Mouse (Mus musculus): ENCODE data around the gene Sigmar1. TPM values are rescaled to one million over a fixed set of nuclear protein-coding genes. Genes with fewer than 3 reads are reported as not detected.

Gene Sigmar1
- 50.7 TPM for polyA plus RNA-seq (2015; fragmentation: Illumina TruSeq; extraction: RNeasy Lipid Tissue Mini Kit (QIAGEN cat#74804); ENCODE audit: low read depth, low replicate concordance)

DNA sequence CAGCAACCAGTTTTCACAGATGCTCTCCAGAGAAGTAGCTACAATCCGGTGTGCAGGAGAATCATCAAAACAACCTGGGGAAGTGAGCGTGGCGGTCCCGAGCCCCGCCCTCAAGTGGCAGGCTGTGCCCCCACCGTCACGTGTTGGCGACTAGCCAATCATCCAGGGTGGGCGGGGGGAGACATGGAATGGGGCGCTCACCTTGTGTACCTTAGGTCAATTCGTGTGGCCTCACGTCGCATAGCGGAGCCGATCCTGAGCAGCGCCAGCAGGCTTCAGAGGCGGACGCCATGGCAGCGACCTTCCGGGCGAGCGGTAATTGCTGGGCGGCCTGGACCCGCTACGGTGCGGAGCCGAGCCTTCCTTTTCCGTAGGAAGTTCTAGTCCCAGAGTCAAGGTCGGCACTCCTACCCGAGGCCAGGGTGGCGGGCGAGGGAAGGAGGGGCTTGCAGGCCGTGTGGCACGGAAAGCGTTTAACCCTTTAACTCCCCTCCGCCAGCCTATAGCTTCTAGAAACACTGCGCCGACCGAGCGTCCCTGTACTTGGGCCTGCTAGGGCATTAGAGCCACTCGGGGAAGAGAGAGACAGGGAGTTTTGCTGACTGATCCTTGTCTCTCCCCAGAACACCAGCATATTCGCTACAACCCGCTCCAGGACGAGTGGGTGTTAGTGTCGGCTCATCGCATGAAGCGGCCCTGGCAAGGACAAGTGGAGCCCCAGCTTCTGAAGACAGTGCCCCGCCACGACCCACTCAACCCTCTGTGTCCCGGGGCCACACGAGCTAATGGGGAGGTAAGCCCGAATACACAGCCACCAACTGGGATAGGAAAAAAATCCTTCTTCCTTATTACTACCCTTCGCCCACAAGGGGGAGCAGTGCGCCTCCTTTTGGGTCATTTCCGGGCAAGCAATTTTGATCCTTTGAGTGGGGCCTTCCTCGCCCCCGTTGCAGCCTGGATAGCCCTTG lies at the start of gene Sigmar1:
Gene Sigmar1 (minus strand): TSS at position 820 of the 968 bp plus-strand sequence.

DNA sequence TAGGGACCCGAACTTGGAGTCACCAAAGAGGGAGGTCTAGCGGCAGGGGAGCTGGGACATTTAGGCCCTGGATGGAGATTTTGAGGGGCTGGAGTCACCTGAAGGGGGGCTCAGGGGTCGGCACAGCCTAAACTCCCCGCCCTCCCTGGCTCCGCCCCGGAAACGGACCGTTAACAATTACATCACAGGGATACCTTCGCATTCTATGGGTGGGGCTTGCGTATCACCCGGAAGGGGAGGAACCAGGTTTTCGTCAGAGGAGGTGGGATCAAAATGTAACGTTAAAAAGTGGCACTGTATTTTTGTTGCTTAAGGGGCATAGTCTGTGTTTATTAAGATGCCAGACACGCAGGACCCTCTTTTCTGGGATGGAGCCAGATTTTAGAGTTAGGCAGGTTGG lies 18.0 kb upstream of the Sigmar1 start, which contains the start of gene Ccl27a:
Gene Ccl27a (minus strand): TSS at position 246 of the 400 bp plus-strand sequence.

DNA sequence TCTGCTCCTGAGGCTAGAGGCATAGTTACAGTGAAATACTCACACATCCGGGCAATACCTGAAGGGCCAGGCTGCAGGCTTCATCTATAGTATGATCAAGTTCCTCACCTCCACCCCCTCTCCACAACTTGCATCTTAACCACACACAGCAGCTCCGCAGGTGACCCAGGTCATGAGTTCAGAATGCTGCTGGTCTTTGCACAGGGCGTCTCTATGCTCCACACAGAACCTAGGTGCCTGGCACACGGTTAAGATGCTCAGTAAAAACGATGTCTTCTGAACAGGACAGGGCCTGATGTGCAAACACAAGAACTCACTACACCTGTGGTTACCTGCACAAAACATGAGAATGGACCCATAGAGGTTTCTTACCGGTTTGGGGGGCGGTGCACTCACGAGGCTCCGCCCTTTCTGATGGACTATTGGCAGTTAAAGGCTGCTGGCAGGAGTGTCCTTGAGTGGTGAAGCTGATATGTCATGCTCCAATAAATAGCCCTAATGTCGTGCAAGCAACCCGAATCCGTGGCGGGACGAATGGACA lies 1.1 kb downstream of the Sigmar1 start, which contains the start of gene Galt:
Gene Galt (plus strand): TSS at position 432 of the 541 bp plus-strand sequence.

DNA sequence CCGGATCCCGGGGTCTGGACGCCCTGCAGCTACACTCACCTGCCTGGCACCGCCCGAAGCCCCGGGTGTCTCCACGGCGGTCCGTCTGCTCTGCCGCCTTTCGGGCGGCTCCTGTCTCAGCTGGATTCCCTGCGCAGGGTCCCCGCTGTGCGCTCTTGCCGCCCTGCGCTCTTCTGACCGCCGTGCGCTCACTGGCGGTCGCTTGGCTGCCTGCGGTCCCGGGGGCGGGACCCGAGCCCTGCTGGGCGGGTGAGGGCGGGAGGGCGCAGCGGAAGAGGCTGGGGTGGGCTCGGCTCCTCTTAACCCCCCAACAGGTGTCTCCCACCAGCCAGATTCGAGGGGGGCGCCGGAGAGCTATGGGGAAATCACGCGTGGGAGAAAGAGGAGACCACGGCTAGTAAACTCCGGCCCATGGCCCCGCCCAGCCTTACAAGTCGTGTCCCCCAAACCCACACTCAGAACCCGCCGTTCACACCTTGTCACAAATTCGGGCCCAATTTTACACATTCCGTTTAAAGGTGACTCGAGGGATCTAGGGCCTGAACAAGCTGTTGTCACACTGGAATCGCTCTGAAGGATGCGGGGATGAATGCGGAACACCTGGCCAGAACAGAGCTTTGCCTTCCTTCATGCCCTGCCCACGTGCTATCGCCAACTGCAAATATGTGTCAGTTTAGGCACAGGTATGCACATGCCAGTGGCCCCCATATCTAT lies 24.7 kb downstream of the Sigmar1 start, which contains the start of gene Arid3c:
Gene Arid3c (minus strand): TSS at position 91 of the 714 bp plus-strand sequence.

DNA sequence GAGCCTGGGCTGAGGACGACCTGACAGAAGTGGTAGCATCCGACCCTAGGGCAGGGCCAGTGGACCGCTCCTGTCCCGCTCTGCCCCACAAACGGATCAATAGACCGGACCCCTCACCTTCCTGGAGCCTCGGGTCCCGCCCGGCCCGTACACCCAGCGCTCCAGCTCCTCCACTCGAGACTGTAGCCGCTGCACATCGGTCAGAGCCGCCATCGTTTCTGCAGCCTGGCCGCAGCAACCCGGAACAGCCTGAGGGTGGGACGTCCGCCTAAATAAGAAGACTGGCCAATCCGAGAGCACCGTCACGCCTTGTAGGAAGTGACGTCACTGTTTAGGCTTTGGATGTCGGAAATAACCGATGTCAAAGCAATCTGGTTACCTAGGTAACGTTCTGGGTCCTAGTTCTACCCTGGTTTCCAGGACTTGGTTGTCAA lies 33.0 kb downstream of the Sigmar1 start, which contains the start of gene Dctn3:
Gene Dctn3 (minus strand): TSS at position 253 of the 434 bp plus-strand sequence.

DNA sequence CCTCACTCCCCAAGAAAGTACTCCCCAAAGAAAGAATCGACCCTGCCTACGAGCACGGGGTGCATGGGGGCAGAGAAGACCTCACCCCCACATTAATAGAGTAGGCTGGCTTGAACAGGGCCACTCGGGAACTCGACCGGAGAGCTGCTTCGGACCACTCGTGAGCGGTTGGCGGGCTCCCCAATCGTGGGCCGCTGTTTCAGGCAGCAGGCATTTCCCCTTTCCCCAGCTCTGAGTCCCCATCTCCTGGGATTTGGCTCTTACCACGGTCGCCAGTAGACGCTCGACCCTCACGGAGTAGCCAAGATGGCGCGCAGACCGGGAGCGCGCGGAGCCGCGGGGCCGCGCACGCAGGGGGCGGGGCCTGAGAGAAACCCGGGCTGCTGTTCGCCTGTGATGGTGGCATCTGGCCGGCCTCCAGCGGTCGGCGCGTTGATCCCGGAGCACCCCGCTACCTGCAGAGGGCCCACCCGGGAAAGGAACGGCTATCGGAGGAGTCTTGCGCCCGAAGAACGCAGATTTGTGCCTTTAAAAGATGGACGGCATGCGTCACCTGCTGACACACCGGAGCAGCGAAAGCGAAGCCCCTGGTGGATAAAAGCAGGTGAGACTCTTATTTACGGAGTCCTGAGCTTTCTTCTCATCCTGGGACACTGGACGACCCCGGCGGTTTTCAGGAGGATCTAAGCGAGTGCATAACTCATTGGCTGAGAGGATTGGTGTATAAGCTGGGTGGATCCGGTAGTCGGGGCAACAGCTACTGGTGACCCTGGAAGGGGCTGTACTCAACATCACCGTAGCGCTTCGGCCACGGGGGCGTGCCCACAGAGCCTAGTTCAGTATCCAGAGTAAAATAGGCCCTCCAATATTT lies 42.5 kb downstream of the Sigmar1 start, which contains the start of gene Rpp25l:
Gene Rpp25l (minus strand): TSS at position 338 of the 871 bp plus-strand sequence.

DNA sequence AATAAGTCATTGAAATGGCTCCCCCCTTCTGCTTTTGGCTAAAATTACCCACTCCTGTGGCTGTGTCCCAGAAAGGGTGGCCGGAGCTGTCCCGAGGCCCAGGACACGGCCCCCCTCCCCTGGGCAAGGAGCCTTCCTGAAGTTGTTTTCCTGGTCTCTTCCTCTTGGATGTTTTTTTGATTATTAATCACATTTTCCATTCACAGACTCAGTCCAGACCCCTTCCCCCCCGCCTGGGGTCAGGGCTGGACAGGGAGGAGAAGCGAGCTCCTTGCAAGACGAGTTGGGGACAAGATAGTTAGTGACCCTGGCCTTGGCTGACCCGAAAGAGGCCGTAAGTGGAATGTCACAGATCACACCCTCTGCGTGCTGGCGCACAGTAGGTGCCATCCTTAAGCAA lies 56.2 kb downstream of the Sigmar1 start, which contains the start of gene Il11ra1:
Gene Il11ra1 (plus strand): TSS at position 207 of the 400 bp plus-strand sequence.

DNA sequence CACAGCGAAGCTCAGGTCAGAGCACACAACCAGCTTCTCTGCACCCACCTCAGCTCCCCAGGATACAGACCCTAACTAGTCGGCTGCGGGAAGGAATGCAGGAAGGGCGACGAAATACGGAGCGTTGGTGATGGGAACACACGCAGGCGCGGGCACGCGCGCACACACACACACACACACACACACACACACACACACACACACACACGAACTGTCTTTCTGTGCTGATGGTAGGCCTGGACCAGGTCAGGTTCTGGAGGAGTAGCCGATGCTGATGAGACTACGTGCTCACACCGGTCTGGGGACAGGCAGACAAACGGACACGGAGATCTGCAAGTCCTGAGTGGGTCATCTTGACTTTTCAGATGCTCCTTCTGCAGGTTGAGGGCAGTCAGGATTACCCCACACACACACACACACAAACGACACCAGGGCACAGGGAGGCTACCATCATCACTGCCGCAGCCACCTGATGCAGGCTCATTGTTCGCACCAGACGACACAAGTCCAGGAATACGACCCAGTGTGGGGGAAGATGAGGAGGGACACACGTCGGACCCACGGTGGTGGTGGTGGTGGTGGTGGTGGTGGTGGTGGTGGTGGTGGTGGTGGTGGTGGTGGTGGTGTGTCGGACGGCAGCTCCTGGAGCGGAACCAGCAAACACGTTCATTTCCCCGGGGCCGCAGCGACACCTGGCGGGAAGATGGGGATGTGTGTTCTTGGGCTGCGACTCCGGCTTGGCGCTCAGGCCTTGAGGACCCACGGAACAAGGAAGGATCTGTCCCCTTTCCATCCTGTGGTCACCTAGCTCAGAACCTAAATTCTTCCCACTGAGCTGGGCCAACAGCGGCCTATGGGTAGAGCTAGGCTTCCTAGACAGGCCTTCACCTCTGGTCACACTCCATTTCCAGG lies 58.8 kb downstream of the Sigmar1 start, which contains the start of gene Cntfr:
Gene Cntfr (minus strand): TSS at position 160 of the 912 bp plus-strand sequence.

Other genes starting within 250 kb of the Sigmar1 start
- 8.2 TPM for gene 1110017D15Rik, start 238.8 kb downstream of the Sigmar1 start, polyA plus RNA-seq (2015; fragmentation: Illumina TruSeq; extraction: RNeasy Lipid Tissue Mini Kit (QIAGEN cat#74804); ENCODE audit: low read depth, low replicate concordance)
- 133 TPM for gene Fam219a, start 186.6 kb downstream of the Sigmar1 start, polyA plus RNA-seq (2015; fragmentation: Illumina TruSeq; extraction: RNeasy Lipid Tissue Mini Kit (QIAGEN cat#74804); ENCODE audit: low read depth, low replicate concordance)
- 7.5 TPM for gene Dnaic1, start 186.4 kb downstream of the Sigmar1 start, polyA plus RNA-seq (2015; fragmentation: Illumina TruSeq; extraction: RNeasy Lipid Tissue Mini Kit (QIAGEN cat#74804); ENCODE audit: low read depth, low replicate concordance)
- 108 TPM for gene Enho, start 115.8 kb downstream of the Sigmar1 start, polyA plus RNA-seq (2015; fragmentation: Illumina TruSeq; extraction: RNeasy Lipid Tissue Mini Kit (QIAGEN cat#74804); ENCODE audit: low read depth, low replicate concordance)
- gene Cntfr, start 59.1 kb downstream of the Sigmar1 start, polyA plus RNA-seq (2015; fragmentation: Illumina TruSeq; extraction: RNeasy Lipid Tissue Mini Kit (QIAGEN cat#74804); ENCODE audit: low read depth, low replicate concordance), result 73.5 TPM
- 50.0 TPM for gene Il11ra1, start 56.2 kb downstream of the Sigmar1 start, polyA plus RNA-seq (2015; fragmentation: Illumina TruSeq; extraction: RNeasy Lipid Tissue Mini Kit (QIAGEN cat#74804); ENCODE audit: low read depth, low replicate concordance)
- gene Rpp25l, start 42.6 kb downstream of the Sigmar1 start, polyA plus RNA-seq (2015; fragmentation: Illumina TruSeq; extraction: RNeasy Lipid Tissue Mini Kit (QIAGEN cat#74804); ENCODE audit: low read depth, low replicate concordance), result 36.1 TPM
- 210 TPM for gene Dctn3, start 33.0 kb downstream of the Sigmar1 start, polyA plus RNA-seq (2015; fragmentation: Illumina TruSeq; extraction: RNeasy Lipid Tissue Mini Kit (QIAGEN cat#74804); ENCODE audit: low read depth, low replicate concordance)
- 0.88 TPM for gene Arid3c, start 25.0 kb downstream of the Sigmar1 start, polyA plus RNA-seq (2015; fragmentation: Illumina TruSeq; extraction: RNeasy Lipid Tissue Mini Kit (QIAGEN cat#74804); ENCODE audit: low read depth, low replicate concordance)
- 94.3 TPM for gene Galt, start 929 bp downstream of the Sigmar1 start, polyA plus RNA-seq (2015; fragmentation: Illumina TruSeq; extraction: RNeasy Lipid Tissue Mini Kit (QIAGEN cat#74804); ENCODE audit: low read depth, low replicate concordance)
- gene Ccl27a, start 18.1 kb upstream of the Sigmar1 start, polyA plus RNA-seq (2015; fragmentation: Illumina TruSeq; extraction: RNeasy Lipid Tissue Mini Kit (QIAGEN cat#74804); ENCODE audit: low read depth, low replicate concordance), result 391 TPM
- 9.2 TPM for gene Gm21541, start 147.5 kb upstream of the Sigmar1 start, polyA plus RNA-seq (2015; fragmentation: Illumina TruSeq; extraction: RNeasy Lipid Tissue Mini Kit (QIAGEN cat#74804); ENCODE audit: low read depth, low replicate concordance)
- gene Gm20878, start 185.4 kb upstream of the Sigmar1 start, polyA plus RNA-seq (2015; fragmentation: Illumina TruSeq; extraction: RNeasy Lipid Tissue Mini Kit (QIAGEN cat#74804); ENCODE audit: low read depth, low replicate concordance), result 51.7 TPM
- gene Fam205a4, start 209.9 kb upstream of the Sigmar1 start, polyA plus RNA-seq (2015; fragmentation: Illumina TruSeq; extraction: RNeasy Lipid Tissue Mini Kit (QIAGEN cat#74804); ENCODE audit: low read depth, low replicate concordance), result 6.5 TPM